Mouse (Mus musculus) embryonic stem cell, embryonic (primary cell): ENCODE data around the gene Rsbn1l.

Source experiments
- CTCF ChIA-PET, 4 experiments: fragments of 300-600 bp in 2 of 4; fragments of 350-600 bp in 2 of 4; sonication (Branson Sonifier 250); formaldehyde crosslinking; loops; one replicate each; lab custom pipeline; 2022; ENCODE audit warnings: inconsistent platforms in 2 of 4; lab: Charles Lee
- POLR2A ChIA-PET, 4 experiments: fragments of 300-600 bp in 2 of 4; fragments of 350-600 bp in 2 of 4; sonication (Branson Sonifier 250); formaldehyde crosslinking; loops; one replicate each; lab custom pipeline; 2022; ENCODE audit warnings: antibody characterized with exemption in 4 of 4, inconsistent platforms in 1 of 4; lab: Charles Lee

Gene Rsbn1l

GRCm38 (mm10) chr5:20955114-20955835 lies 923 bp downstream of the Rsbn1l start:
- ChIA-PET POLR2A (interaction anchor here in 2 of 4 experiments (1.3 to 1.5 kb wide), 3 partner anchors 10 to 14 kb away, joined by 3 read pairs; no protein-coding TSS in a partner anchor), CTCF (interaction anchor here in 1 of 4 experiments (0.6 kb wide), 1 partner anchor 43 kb away, joined by 3 read pairs; no protein-coding TSS in a partner anchor)

DNA sequence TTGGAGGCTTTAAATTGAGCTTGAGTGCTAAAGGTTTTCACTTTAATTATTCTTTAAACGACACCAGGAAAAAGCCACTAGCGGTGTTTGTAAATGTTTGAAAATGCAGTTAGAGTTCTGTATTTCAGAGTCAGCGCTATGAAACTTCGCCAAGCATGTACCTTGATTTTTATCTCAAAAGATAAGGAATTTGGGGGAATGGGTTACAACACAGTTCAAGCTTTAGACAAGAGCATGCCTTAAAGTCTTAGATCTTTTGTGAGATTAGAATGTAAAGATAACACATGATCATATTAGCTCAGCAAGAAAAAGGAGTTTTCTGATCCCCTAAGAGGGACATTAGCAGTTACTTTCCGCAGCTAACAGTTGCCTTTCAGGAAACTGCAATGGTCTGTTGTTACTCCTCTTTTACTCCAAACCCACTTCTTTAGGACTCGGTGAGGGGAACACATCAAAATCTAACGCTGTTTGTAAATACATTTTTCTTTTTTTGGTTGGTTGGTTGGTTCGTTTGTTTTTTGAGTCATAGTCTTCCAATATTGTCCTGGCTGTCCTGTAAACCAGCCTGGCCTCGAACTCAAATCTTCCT lies 3.8 kb downstream of the Rsbn1l start:
- CTCF ChIA-PET: interaction anchor here in 3 of 4 experiments (1.1 to 2.1 kb wide), 9 partner anchors 8 to 39 kb away, joined by 3 to 12 read pairs (median 4); no protein-coding TSS in a partner anchor

DNA sequence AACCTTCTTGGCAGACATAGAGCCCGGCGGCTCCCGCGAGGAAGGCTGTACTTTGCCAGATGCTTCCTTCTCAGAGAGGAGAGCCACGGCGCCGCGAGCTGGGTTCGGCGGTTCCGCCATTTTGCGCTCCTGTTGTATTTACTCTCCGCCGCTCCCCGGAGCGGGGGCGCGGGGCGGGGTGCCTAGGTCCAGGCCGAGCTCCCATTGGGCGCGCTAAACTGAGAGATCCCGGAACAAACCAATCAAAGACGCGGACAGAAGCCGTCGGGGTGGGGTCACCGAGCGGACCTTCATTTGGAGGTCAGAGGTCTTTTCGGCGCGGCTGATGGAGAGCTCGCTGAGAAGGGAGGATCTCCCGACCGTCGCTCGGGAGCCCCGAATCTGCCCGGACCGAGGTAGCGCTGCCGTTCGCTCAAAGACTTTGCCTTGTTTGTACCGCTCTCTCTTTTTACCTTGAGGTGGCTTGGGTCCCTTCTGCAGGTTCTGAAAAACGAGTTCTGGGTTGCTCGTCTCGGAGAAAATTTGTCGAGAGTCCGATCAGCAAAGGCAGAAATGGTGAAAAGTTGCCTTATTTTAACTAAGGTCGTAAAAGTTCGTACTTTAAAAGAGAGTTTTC lies 4.4 kb downstream of the Rsbn1l start:
- CTCF ChIA-PET: interaction anchor here in 3 of 4 experiments (0.6 to 2.1 kb wide), 11 partner anchors 9 to 38 kb away, joined by 3 to 12 read pairs (median 4); no protein-coding TSS in a partner anchor
- POLR2A ChIA-PET: interaction anchor here (0.6 to 6.4 kb wide), 76 partner anchors 8 to 833 kb away, joined by 3 to 138 read pairs (median 5); partner anchors contain the start of genes Phtf2 (in 3 of the 4), Tmem60 (in 3 of the 4), Ptpn12 (in 2 of the 4) and Armc10 (in 1 of the 4)

More for the DNA sequence above, 3.8 kb downstream of the Rsbn1l start:
- POLR2A ChIA-PET: interaction anchor here (0.6 to 6.4 kb wide), 60 partner anchors 8 to 833 kb away, joined by 3 to 138 read pairs (median 6); partner anchors contain the start of genes Phtf2 (in 3 of the 4), Tmem60 (in 3 of the 4), Ptpn12 (in 2 of the 4) and Dnajc2 (in 1 of the 4)

- ChIA-PET POLR2A (interaction anchor here (0.6 to 6.4 kb wide), 82 partner anchors 8 to 1932 kb away, joined by 3 to 138 read pairs (median 4); partner anchors contain the start of genes Phtf2 (in 3 of the 4), Tmem60 (in 3 of the 4), Ptpn12 (in 2 of the 4) and Armc10 (in 1 of the 4)), CTCF (interaction anchor here in 3 of 4 experiments (0.6 to 2.1 kb wide), 11 partner anchors 9 to 38 kb away, joined by 3 to 12 read pairs (median 4); no protein-coding TSS in a partner anchor)
These were observed 5.1 kb downstream of the Rsbn1l start for GRCm38 (mm10) chr5:20950855-20951650.

DNA sequence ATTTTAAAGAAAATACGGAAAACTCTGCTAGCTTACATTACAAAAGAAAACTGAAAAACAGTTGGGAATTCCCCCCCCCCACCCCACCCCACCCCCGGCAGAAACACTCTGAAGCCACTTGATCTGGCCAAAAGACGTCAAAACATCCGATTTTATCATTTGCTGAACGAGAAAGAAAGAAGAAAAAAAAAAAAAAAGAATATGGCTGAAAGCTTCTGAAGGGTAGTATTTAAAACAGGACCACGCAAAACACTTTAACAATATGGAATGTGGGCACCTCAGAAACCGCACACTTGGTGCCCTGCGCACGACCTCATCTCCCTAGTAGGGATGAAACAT lies 5.7 kb downstream of the Rsbn1l start:
- CTCF ChIA-PET: interaction anchor here in 2 of 4 experiments (0.8 to 2.1 kb wide), 3 partner anchors 10 to 37 kb away, joined by 3 to 12 read pairs (median 4); no protein-coding TSS in a partner anchor
- POLR2A ChIA-PET: interaction anchor here in 3 of 4 experiments (0.7 to 6.4 kb wide), 24 partner anchors 8 to 1932 kb away, joined by 3 to 138 read pairs (median 6); no protein-coding TSS in a partner anchor

GRCm38 (mm10) chr5:20950093-20950492 lies 6.1 kb downstream of the Rsbn1l start:
- CTCF ChIA-PET: interaction anchor here in 2 of 4 experiments (0.8 to 1.4 kb wide), 3 partner anchors 10 to 19 kb away, joined by 3 to 4 read pairs (median 4); no protein-coding TSS in a partner anchor

GRCm38 (mm10) chr5:20946906-20947305 lies 9.3 kb downstream of the Rsbn1l start:
- ChIA-PET CTCF (no interaction called here), POLR2A (interaction anchor here in 3 of 4 experiments (0.6 to 6.4 kb wide), 12 partner anchors 13 to 466 kb away, joined by 3 to 138 read pairs (median 6); no protein-coding TSS in a partner anchor)

More at GRCm38 (mm10) chr5:20950093-20950492, 6.1 kb downstream of the Rsbn1l start:
- POLR2A ChIA-PET: interaction anchor here in 3 of 4 experiments (0.7 to 6.4 kb wide), 22 partner anchors 10 to 1933 kb away, joined by 3 to 138 read pairs (median 6); no protein-coding TSS in a partner anchor

GRCm38 (mm10) chr5:20944961-20945748 lies 11.0 kb downstream of the Rsbn1l start:
- CTCF ChIA-PET: interaction anchor here in 1 of 4 experiments (1.1 kb wide), 1 partner anchor 23 kb away, joined by 3 read pairs; no protein-coding TSS in a partner anchor
- POLR2A ChIA-PET: interaction anchor here in 3 of 4 experiments (0.7 to 2.2 kb wide), 12 partner anchors 8 to 42 kb away, joined by 3 to 7 read pairs (median 4); no protein-coding TSS in a partner anchor

DNA sequence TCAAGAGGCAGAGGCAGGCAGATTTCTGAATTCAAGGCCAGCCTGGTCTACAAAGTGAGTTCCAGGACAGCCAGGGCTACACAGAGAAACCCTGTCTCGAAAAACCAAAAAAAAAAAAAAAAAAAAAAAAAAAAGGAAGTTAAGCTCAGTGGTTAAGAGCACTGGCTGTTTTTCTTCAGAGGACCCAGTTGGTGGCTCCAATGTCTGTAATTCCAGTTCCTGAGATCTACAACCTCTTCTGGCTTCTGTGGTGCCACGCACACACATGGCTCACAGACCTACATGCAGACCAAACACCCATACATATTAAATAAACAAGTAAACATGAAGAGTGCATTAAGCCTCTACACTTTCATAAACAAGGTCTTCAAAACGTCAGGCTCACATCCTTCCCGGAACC lies 12.4 kb downstream of the Rsbn1l start:
- POLR2A ChIA-PET: interaction anchor here in 3 of 4 experiments (0.7 to 2.4 kb wide), 10 partner anchors 8 to 198 kb away, joined by 3 to 28 read pairs (median 5); partner anchors contain the start of gene Rsbn1l (in 1 of the 3)
- CTCF ChIA-PET: interaction anchor here in 3 of 4 experiments (0.6 to 1.3 kb wide), 3 partner anchors 18 to 754 kb away, joined by 3 to 5 read pairs (median 4); no protein-coding TSS in a partner anchor

GRCm38 (mm10) chr5:20942523-20942922 lies 13.7 kb downstream of the Rsbn1l start:
- ChIA-PET CTCF (interaction anchor here in 1 of 4 experiments (1.3 kb wide), 1 partner anchor 26 kb away, joined by 3 read pairs; no protein-coding TSS in a partner anchor), POLR2A (interaction anchor here in 2 of 4 experiments (0.9 to 2.4 kb wide), 8 partner anchors 9 to 112 kb away, joined by 3 to 28 read pairs (median 4); no protein-coding TSS in a partner anchor)

- ChIA-PET CTCF (interaction anchor here in 3 of 4 experiments (0.5 to 2.1 kb wide), 3 partner anchors 27 to 29 kb away, joined by 3 to 11 read pairs (median 4); no protein-coding TSS in a partner anchor), POLR2A (interaction anchor here (0.7 to 3.8 kb wide), 14 partner anchors 9 to 59 kb away, joined by 3 to 47 read pairs (median 6); partner anchors contain the start of genes Phtf2 (in 1 of the 4) and Tmem60 (in 1 of the 4))
These were observed 15.0 kb downstream of the Rsbn1l start for GRCm38 (mm10) chr5:20941205-20941604.

GRCm38 (mm10) chr5:20940696-20941095 lies 15.5 kb downstream of the Rsbn1l start:
- POLR2A ChIA-PET: interaction anchor here (0.5 to 3.8 kb wide), 18 partner anchors 8 to 297 kb away, joined by 3 to 47 read pairs (median 4); partner anchors contain the start of genes Phtf2 (in 1 of the 4), Ptpn12 (in 1 of the 4) and Tmem60 (in 1 of the 4)
- CTCF ChIA-PET: interaction anchor here (0.5 to 2.1 kb wide), 6 partner anchors 9 to 78 kb away, joined by 3 to 11 read pairs (median 4); partner anchors contain the start of gene Rsbn1l (in 1 of the 4)

- ChIA-PET POLR2A (interaction anchor here (0.5 to 3.8 kb wide), 18 partner anchors 8 to 296 kb away, joined by 3 to 47 read pairs (median 4); partner anchors contain the start of genes Phtf2 (in 1 of the 4), Ptpn12 (in 1 of the 4) and Tmem60 (in 1 of the 4)), CTCF (interaction anchor here in 3 of 4 experiments (0.6 to 2.1 kb wide), 5 partner anchors 9 to 78 kb away, joined by 3 to 11 read pairs (median 4); partner anchors contain the start of gene Rsbn1l (in 1 of the 3))
These were observed 16.1 kb downstream of the Rsbn1l start for GRCm38 (mm10) chr5:20940040-20940571.

DNA sequence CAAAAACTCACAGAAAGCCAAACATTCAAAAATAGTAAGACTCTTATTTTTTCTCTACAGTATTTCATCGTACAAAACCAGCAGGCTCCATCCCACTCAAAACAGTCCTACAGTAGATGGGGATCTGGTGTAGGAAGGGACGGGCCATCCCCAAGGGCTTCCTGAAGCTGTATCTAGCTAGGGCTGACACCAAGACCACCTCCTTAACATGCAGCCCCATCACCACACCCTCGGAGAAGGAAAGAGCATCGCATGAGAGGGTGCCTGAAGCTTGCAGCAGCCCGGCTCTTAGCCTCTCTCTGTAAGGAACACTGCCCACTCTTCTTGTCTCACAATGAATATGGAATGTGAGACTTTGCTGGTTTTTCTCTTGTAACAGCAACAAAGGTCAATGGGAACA lies 17.7 kb downstream of the Rsbn1l start:
- POLR2A ChIA-PET: interaction anchor here in 3 of 4 experiments (0.7 to 3.8 kb wide), 8 partner anchors 9 to 34 kb away, joined by 3 to 47 read pairs (median 7); no protein-coding TSS in a partner anchor
- CTCF ChIA-PET: interaction anchor here in 1 of 4 experiments (0.8 to 1.2 kb wide), 2 partner anchors 14 to 30 kb away, joined by 3 to 5 read pairs; no protein-coding TSS in a partner anchor
